Mouse (Mus musculus): ENCODE measurements around the gene Gm8857. TPM values are rescaled to one million over a fixed set of nuclear protein-coding genes. Genes with fewer than 3 reads are reported as not detected.
"Not testable (repeated sequence)": the region's sequence is repeated elsewhere in the genome, so short reads cannot be mapped to it uniquely, and the experiment has no call there.

Gm8857 gene
- total RNA-seq (2017) = not detected in 2 replicates

DNA sequence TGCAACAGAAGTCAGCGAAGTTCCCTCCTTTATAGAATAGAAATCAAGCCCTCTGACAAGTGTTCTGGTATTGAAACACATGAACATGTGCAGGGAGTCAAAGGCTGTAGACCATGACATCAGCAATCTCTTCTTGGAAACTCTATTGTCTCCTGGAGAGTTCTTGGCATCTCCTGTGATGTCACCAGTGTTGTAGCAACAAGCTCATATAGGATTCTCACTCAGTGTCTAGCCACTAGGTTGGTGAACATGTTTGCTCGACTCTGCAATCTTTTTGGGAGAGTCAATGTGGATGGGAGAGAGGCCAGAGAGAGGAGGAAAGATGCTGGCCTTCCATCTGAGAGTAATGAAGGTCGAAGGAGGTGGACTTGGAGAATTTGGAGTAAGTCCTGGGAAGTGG, at the start of gene Gm8857, which contains the start of gene Gm8871:
TSS of gene Gm8857 (plus strand) at position 303 of the 400 bp plus-strand sequence.
TSS of gene Gm8871 (plus strand) at position 301 of the 400 bp plus-strand sequence.
- not testable (repeated sequence) for ATAC-seq (replicated peaks; ENCODE audit: low read depth, poor library complexity, severe bottlenecking)

- ATAC-seq (replicated peaks; ENCODE audit: low read depth, poor library complexity, severe bottlenecking) = not testable (repeated sequence)
Observed at GRCm38 (mm10) chr5:10953512-10953911, 5.9 kb downstream of the Gm8857 start.

DNA sequence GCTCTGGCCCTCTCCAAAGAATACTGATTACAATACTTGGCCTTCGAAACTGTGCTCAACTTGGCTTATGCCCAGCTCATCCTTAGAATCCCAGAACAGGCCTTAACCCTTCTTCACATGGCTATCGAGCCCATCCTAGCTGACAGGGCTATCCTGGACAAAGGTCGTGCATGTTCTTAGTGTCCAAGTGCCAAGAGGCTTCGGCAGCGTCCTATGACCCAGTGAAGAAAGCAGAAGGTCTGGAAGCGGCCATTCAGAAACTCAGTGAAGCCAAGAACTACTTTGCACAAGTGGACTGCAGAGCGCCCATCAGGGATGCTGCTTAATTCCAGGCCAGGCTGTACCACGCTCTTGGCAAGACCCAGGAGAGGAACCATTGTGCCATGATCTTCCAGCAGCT, 10.4 kb downstream of the Gm8857 start:
- not testable (repeated sequence) for ATAC-seq (replicated peaks; ENCODE audit: low read depth, poor library complexity, severe bottlenecking)

Other genes starting within 250 kb of the Gm8857 start
- gene Gm8871, start within 50 bp of the Gm8857 start, total RNA-seq (2017) = not detected in 2 replicates
- not detected in 2 replicates for gene Gm8879, start 179.8 kb downstream of the Gm8857 start, total RNA-seq (2017)
- gene Gm5861, start 235.3 kb downstream of the Gm8857 start, total RNA-seq (2017) = not detected in 2 replicates

Measured in common myeloid progenitor, adult 5-6 weeks (primary cell).